Mouse (Mus musculus) frontal cortex, adult (tissue): ENCODE results near the gene H2al1m.
"Not testable (repeated sequence)": the region's sequence is repeated elsewhere in the genome, so short reads cannot be mapped to it uniquely, and the experiment has no call there.

Source experiments
- ATAC-seq: cut with Nextera tagmentation; 2 replicates; pipeline ENCODE4 v1.9.2; 2017; ENCODE audit warnings: mild to moderate bottlenecking, moderate library complexity, mixed read lengths; ENCODE audit not compliant: low TSS enrichment

The H2al1m gene

DNA sequence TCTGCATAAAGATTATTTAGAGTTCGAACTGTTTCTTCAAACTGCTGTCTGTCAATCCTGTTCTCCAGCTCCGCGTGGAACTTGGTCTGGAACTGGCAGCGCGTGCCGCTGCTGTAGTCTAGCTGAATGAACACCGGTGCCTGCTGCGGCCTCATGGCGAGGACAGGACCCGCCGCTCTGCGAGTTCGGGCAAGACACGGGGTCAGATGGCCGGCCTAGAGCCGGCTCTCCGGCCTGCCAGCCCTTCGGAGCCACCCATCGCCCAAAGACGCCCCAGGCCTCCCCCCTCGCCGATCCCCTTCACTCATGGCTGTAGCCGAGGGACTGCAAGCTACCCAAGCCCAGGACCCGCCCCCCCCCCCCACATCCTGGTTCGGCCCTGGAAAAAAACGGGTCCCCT, 44.4 kb downstream of the H2al1m start:
- ATAC-seq = not testable (repeated sequence)

DNA sequence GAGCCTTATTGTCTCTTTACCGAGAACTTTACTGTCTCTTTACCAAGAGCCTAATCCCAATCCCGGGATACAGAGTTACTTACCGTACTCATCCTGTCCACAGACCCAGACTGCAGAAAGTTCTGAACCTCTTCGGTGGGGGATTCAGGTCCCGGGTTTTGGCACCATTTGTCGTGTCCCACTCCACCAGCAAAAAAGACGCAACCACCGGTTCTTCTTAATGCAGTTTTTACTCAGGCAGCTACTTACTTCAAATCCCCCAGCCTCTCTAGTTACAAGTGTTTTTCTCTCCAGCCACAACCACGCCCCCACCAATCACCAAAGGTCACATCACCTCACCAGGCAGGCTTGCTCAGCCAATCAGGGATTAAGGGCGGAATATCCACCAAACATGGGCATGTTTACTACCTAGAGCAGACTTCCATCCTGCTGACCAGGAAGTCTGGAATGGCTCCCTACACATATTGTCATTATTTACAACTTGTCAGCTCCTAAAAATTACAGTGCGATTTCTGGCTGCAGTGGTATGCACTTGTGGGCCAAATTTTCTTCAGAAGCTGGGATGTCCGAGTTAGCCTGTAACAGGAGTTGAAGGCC, 48.9 kb downstream of the H2al1m start:
- not testable (repeated sequence) for ATAC-seq

DNA sequence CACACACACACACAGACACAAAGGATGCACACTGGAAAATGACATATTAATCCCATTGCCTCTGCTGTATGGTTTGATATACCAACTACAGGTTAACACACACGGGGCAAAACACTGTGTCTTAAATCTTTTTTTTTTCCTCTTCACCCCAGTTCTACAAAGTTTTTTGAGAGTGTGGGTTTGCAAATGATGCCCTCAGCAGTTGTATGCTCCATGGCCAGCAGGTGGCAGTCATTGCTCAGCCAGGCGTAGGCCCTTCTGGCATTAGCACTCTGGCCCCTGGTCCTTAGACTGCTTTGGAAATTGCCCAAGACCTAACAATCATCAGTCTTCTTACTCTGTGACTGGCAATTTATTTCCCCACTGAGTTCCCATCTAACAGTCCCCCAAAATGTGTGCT, 49.5 kb downstream of the H2al1m start:
- ATAC-seq = peak; percentile 38; the same call in 1 of the 2 replicates
